Comparison of ENCODE assay signal across 7 mouse cellular contexts in genomic region chr8:121187491-121188364, GRCm38 (mm10). TPM values are rescaled to one million over a fixed set of nuclear protein-coding genes. Genes with fewer than 3 reads are reported as not detected.
DNase-seq lines count a peak whose midpoint lies in the region; ATAC-seq and TF ChIP-seq lines count a peak whose summit lies in the region.

No protein-coding gene starts in this region.

- no peaks in the 10 kb centered on the region for H3K79me3 ChIP-seq in C2C12 (ENCODE audit: low read depth)

- H3K4me1 ChIP-seq in heart, adult 2 months (ENCODE audit: control insufficient read depth, insufficient read depth, low read length): peaks cover 5% of the 10 kb centered on the region
- peaks cover 31% of the 10 kb centered on the region for H3K4me1 ChIP-seq in kidney, postnatal 0 days (replicated peaks; ENCODE audit: insufficient read depth, low read length)
- peaks cover 7% of the 10 kb centered on the region for H3K4me1 ChIP-seq in hindbrain, embryonic 13.5 days (replicated peaks)

- H3K36me3 ChIP-seq in C2C12 (ENCODE audit: control insufficient read depth, insufficient read depth): no peaks in the 10 kb centered on the region
- no peaks in the 10 kb centered on the region for H3K36me3 ChIP-seq in heart, adult 2 months (ENCODE audit: control insufficient read depth, insufficient read depth, low read length)
- no peaks in the 10 kb centered on the region for H3K36me3 ChIP-seq in kidney, postnatal 0 days (ENCODE audit: insufficient read depth, low read length)
- H3K36me3 ChIP-seq in hindbrain, embryonic 13.5 days: no peaks in the 10 kb centered on the region

- no peaks in the 10 kb centered on the region for H3K9me3 ChIP-seq in kidney, postnatal 0 days (replicated peaks; ENCODE audit: low read length)
- no peaks in the 10 kb centered on the region for H3K9me3 ChIP-seq in hindbrain, embryonic 13.5 days

- peak; percentile 82 for DNase-seq in MEL-GATA-1-ER (ENCODE audit: extremely low read depth, low read depth)
- DNase-seq in heart, adult 2 months: peak; percentile 59 to 76
- DNase-seq in kidney, postnatal 0 days (ENCODE audit: low spot score): peak; percentile 67
- peak; percentile 66 to 81 for DNase-seq in natural killer cell, adult 2 months (ENCODE audit: low spot score in 2 of 2)
- no peak for DNase-seq in cerebellum, adult 8-10 months

- intact Hi-C loops in heart, adult 2 months (cut with DNase I): no loop called here

- H3K4me3 ChIP-seq in C2C12 (ENCODE audit: insufficient read depth, poor library complexity, severe bottlenecking): no peak overlapping the region
- H3K4me3 ChIP-seq in heart, adult 2 months: no peak overlapping the region
- H3K4me3 ChIP-seq in kidney, postnatal 0 days (replicated peaks; ENCODE audit: low read depth, low read length): no peak overlapping the region
- no peak overlapping the region for H3K4me3 ChIP-seq in hindbrain, embryonic 13.5 days

- no peak for ATAC-seq in kidney, postnatal 0 days (replicated peaks; ENCODE audit: low FRiP score, low read depth)
- ATAC-seq in hindbrain, embryonic 13.5 days (ENCODE audit: low FRiP score): no peak

- no peaks in the 10 kb centered on the region for H3K79me2 ChIP-seq in C2C12 (ENCODE audit: control insufficient read depth, insufficient read depth)
- no peaks in the 10 kb centered on the region for H3K79me2 ChIP-seq in heart, adult 2 months (replicated peaks; ENCODE audit: control insufficient read depth, insufficient read depth, low read length)

- TF ChIP-seq POLR2A in heart, adult 2 months (IDR thresholded peaks at IDR 0.05; ENCODE audit: insufficient read depth, low read depth, low read length): no peak

- peak overlapping the region; percentile 57 for H3ac ChIP-seq in C2C12 (ENCODE audit: control insufficient read depth, insufficient read length, low read depth)

- WGBS in heart, adult 2 months: 30% methylated on average over 15 of the region's 15 CpGs
- WGBS in kidney, postnatal 0 days: 51% methylated on average over 15 of the region's 15 CpGs
- WGBS in hindbrain, embryonic 13.5 days: 78% methylated on average over 15 of the region's 15 CpGs

- no peak overlapping the region for H3K9ac ChIP-seq in heart, adult 2 months (ENCODE audit: low read depth, low read length)
- H3K9ac ChIP-seq in kidney, postnatal 0 days (ENCODE audit: low read depth, low read length): no peak overlapping the region
- H3K9ac ChIP-seq in hindbrain, embryonic 13.5 days: no peak overlapping the region

- H3K4me2 ChIP-seq in kidney, postnatal 0 days (ENCODE audit: low read length): no peak overlapping the region
- H3K4me2 ChIP-seq in hindbrain, embryonic 13.5 days: no peak overlapping the region

- peak overlapping the region; percentile 43 for H3K27ac ChIP-seq in heart, adult 2 months
- H3K27ac ChIP-seq in kidney, postnatal 0 days: peak overlapping the region; percentile 55; the same call in 1 of the 2 replicates
- H3K27ac ChIP-seq in hindbrain, embryonic 13.5 days: no peak overlapping the region

- no peak; the same call in 1 of the 2 replicates for TF ChIP-seq EP300 in heart, adult 2 months (IDR thresholded peaks at IDR 0.05; ENCODE audit: insufficient read depth, low read depth, low read length)

- H3K27me3 ChIP-seq in C2C12 (ENCODE audit: control insufficient read depth, insufficient read depth, insufficient read length): no peaks in the 10 kb centered on the region
- no peaks in the 10 kb centered on the region for H3K27me3 ChIP-seq in heart, adult 2 months (ENCODE audit: control insufficient read depth, insufficient read depth, low read length)
- H3K27me3 ChIP-seq in kidney, postnatal 0 days (ENCODE audit: insufficient read depth, low read length): no peaks in the 10 kb centered on the region
- H3K27me3 ChIP-seq in hindbrain, embryonic 13.5 days: 0 out of 2 replicates have a peak, but pooled peaks cover 9% of the 10 kb centered on the region

- no peak for TF ChIP-seq CTCF in C2C12 (IDR thresholded peaks at IDR 0.05; ENCODE audit: control insufficient read depth, insufficient read depth, insufficient read length)
- TF ChIP-seq CTCF in heart, adult 2 months (IDR thresholded peaks at IDR 0.05): 0 out of 2 replicates have a peak, but pooled peaks have one; percentile 1
- TF ChIP-seq CTCF in kidney, postnatal 0 days (IDR thresholded peaks at IDR 0.05; ENCODE audit: low read depth): no peak

TF ChIP-seq in C2C12, 6 proteins besides CTCF, POLR2A, EP300 and RAD21:
- peak; percentile 82 for TF ChIP-seq FOSL1 (IDR thresholded peaks at IDR 0.05; ENCODE audit: insufficient read depth, low read length, poor library complexity, severe bottlenecking)
- peak; percentile 84 for TF ChIP-seq MAX (IDR thresholded peaks at IDR 0.05)
- TF ChIP-seq MYOD1 (IDR thresholded peaks at IDR 0.05; ENCODE audit: control insufficient read depth, insufficient read length, low read depth): peak; percentile 53
- TF ChIP-seq USF1 (IDR thresholded peaks at IDR 0.05; ENCODE audit: low read depth): no peak

RNA-seq across cellular contexts. Expression of gene Foxl1, which starts 60.0 kb away (rescaled TPM):
- polyA plus RNA-seq in C2C12 (2012; fragmentation: generic; extraction: Trizol): 6.1 TPM
- total RNA-seq in heart, adult 2 months (2021): under 1 TPM; 0.07 to 0.08 TPM
- polyA plus RNA-seq in heart, adult 2 months (2012; rRNA removed): 0.08 and 0.09 TPM in 2 replicates
- polyA plus RNA-seq in kidney, postnatal 0 days (2015; fragmentation: Nextera tagmentation; extraction: Ambion mirVana): 6.4 and 8.3 TPM in 2 replicates
- 0.16 and 0.27 TPM in 2 replicates for polyA plus RNA-seq in hindbrain, embryonic 13.5 days (2015; fragmentation: Nextera tagmentation; extraction: Ambion mirVana)
